Mouse (Mus musculus) brain, adult 10 weeks (tissue): ENCODE results near the gene Hyal6. TPM values are rescaled to one million over a fixed set of nuclear protein-coding genes. Genes with fewer than 3 reads are reported as not detected.

Experiments used
- polyA plus RNA-seq: library from polyadenylated mRNA; stranded (reverse); fragments of 350-450 nt; fragmentation: Illumina TruSeq; extraction: RNeasy Lipid Tissue Mini Kit (QIAGEN cat#74804); gene quantifications from one replicate; pipeline ENCODE4 v1.2.3, GENCODE M21; 2015; ENCODE audit warnings: low read depth, low replicate concordance

The Hyal6 gene
- polyA plus RNA-seq = not detected

DNA sequence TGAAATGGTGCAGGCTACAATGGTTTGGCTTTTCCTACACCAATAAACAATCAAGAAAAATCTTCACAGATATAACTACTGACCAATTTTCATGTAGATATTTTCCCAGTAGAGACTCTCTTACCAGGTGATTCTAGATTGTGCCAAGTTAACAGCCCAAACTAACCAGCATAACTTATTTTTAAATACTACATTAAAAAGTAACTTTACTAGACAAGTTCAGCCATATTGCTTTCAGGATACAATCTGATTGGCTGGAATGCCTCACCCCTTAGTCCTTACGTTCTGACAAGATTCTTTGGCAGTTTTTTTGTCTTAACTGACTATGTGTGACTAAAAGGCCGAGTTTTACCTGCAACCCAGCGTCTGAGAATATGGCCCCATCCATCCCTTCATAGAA, at the start of gene Hyal6:
Gene Hyal6, plus strand, starts transcription at position 301 of the 400 bp plus-strand sequence.

DNA sequence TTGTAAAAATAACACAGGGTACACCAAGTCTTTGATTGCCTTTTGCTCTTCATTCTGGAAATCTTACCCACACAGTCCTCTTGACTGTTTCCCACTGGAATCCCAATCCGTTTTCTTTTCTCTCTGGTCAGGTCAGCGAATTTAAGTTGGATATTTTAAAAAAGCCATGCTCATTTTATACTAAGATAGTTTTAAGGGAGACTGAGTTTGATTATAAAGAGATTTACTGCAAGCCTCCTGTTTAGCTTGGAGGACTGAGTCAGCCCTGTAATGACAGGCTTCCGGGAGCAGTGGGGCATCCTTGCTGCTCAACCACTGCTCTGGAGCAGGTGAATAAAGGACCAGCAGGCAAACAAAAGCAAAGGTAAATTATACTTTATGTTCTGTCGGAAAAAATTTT, 15.0 kb downstream of the Hyal6 start, which contains the start of gene Hyal4:
Gene Hyal4, plus strand, starts transcription at position 301 of the 400 bp plus-strand sequence.

DNA sequence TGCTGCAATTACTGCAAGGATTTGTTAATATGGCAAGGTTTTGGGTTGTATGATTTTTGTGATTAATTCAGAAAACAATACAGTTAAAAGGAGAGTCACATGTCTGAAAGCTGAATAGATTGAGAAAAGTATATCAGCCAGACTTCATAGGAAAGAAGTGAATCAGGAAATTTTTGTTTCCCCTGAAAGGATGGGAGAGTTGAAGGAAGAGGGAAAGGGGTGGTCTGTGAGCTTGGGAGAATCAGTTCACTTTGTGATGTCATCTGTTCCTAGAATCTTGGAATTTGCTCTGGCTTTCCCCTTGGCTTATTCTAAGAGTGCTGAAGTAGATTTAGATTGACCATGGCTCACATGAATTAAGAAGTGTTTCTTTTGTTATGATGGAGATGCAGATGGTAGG, 57.8 kb downstream of the Hyal6 start, which contains the start of gene Spam1:
Gene Spam1, plus strand, starts transcription at position 301 of the 400 bp plus-strand sequence.

Other genes with a start within 250 kb of the Hyal6 start
- gene Iqub, start 218.2 kb upstream of the Hyal6 start, polyA plus RNA-seq = 1.2 TPM
- gene Ndufa5, start 205.2 kb upstream of the Hyal6 start, polyA plus RNA-seq = 346 TPM
- not detected for gene Asb15, start 205.1 kb upstream of the Hyal6 start, polyA plus RNA-seq
- gene Lmod2, start 135.5 kb upstream of the Hyal6 start, polyA plus RNA-seq = not detected
- 73.8 TPM for gene Wasl, start 68.2 kb upstream of the Hyal6 start, polyA plus RNA-seq
- not detected for gene Hyal4, start 15.1 kb downstream of the Hyal6 start, polyA plus RNA-seq
- not detected for gene Spam1, start 57.9 kb downstream of the Hyal6 start, polyA plus RNA-seq
- gene Hyal5, start 124.8 kb downstream of the Hyal6 start, polyA plus RNA-seq = not detected
- gene Tmem229a, start 223.1 kb downstream of the Hyal6 start, polyA plus RNA-seq = 37.0 TPM